Mouse (Mus musculus) naive thymus-derived CD4-positive, alpha-beta T cell, adult 2 months (primary cell): ENCODE measurements around the gene Vwce.

Experiments used
- DNase-seq: peaks from one replicate; pipeline ENCODE4 v3.0.0-alpha.2; 2011; ENCODE audit warnings: low read depth

Vwce gene

GRCm38 (mm10) chr19:10634106-10634871 is at the start of gene Vwce:
Gene Vwce, plus strand, starts transcription at chr19:10634213.
- peak; percentile 41 for DNase-seq

- no peak for DNase-seq
Observed at GRCm38 (mm10) chr19:10585112-10585511, 48.9 kb upstream of the Vwce start.

GRCm38 (mm10) chr19:10587231-10587630 is 46.8 kb upstream of the Vwce start:
- no peak for DNase-seq

GRCm38 (mm10) chr19:10589127-10589857 is 44.7 kb upstream of the Vwce start:
- no peak for DNase-seq

- DNase-seq = no peak
Observed at GRCm38 (mm10) chr19:10590301-10590700, 43.7 kb upstream of the Vwce start.

- no peak for DNase-seq
Observed at GRCm38 (mm10) chr19:10591659-10592377, 42.2 kb upstream of the Vwce start.

GRCm38 (mm10) chr19:10598188-10598587 is 35.8 kb upstream of the Vwce start:
- peak; percentile 50 for DNase-seq

- no peak for DNase-seq
Observed at GRCm38 (mm10) chr19:10599648-10600047, 34.4 kb upstream of the Vwce start.

GRCm38 (mm10) chr19:10602247-10602769 is 31.7 kb upstream of the Vwce start:
- no peak for DNase-seq

- peak; percentile 94 for DNase-seq
Observed at GRCm38 (mm10) chr19:10602787-10603186, 31.2 kb upstream of the Vwce start.

- peak; percentile 32 for DNase-seq
Observed at GRCm38 (mm10) chr19:10603660-10604523, 30.1 kb upstream of the Vwce start.

- DNase-seq = peak; percentile 44
Observed at GRCm38 (mm10) chr19:10604534-10604933, 29.5 kb upstream of the Vwce start.

- DNase-seq = peak; percentile 99
Observed at GRCm38 (mm10) chr19:10605293-10605900, 28.6 kb upstream of the Vwce start, which contains the start of the genes Ddb1 and Tkfc. Gene Ddb1, plus strand, starts transcription at chr19:10605327. Gene Tkfc, minus strand, starts transcription at chr19:10605654.

GRCm38 (mm10) chr19:10605901-10606622 is 28.0 kb upstream of the Vwce start:
- peak; percentile 22 for DNase-seq

GRCm38 (mm10) chr19:10608573-10609240 is 25.3 kb upstream of the Vwce start:
- DNase-seq = no peak

GRCm38 (mm10) chr19:10634872-10635318 is 882 bp downstream of the Vwce start:
- DNase-seq = peak; percentile 32

- DNase-seq = no peak
Observed at GRCm38 (mm10) chr19:10637840-10638239, 3.8 kb downstream of the Vwce start.

- DNase-seq = no peak
Observed at GRCm38 (mm10) chr19:10640080-10640479, 6.1 kb downstream of the Vwce start.

GRCm38 (mm10) chr19:10640589-10641378 is 6.8 kb downstream of the Vwce start:
- DNase-seq = no peak
